Mouse (Mus musculus): ENCODE data around the gene Tmem189.
A peak's percentile ranks its signal among the peaks of the same experiment; 100 is the strongest.

DNA sequence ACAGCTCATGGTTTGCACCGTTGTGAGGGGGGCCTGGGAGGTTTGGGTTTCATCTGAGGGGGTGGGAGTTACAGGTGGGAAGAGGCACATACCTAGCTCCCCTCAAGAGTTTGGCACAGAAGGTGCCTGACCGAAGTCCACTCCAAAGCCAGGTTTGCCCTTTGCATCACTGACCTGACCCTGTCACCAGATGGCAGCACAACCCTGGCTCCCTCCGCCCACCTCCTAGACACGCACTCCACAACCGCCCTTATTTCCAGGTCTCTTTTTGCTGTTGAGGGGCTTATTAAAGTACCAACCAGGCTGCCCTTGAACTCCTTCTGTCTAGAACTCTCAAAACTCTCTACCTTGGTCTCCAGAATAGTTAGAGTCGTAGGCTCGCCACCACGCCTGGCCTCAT is 48.3 kb downstream of the Tmem189 start:
- TF ChIP-seq CTCF (IDR thresholded peaks at IDR 0.05; ENCODE audit: borderline replicate concordance, insufficient read depth, low read depth, low read length) (peak; percentile 60; the same call in 1 of the 2 replicates), POLR2A (IDR thresholded peaks at IDR 0.05; ENCODE audit: borderline replicate concordance, insufficient read depth, low read length) (no peak)

Data from cerebellum, adult 2 months (tissue).